Mouse (Mus musculus): ENCODE measurements at regions not wholly inside any gene's neighbourhood (a gene's known extent, or its start where the extent isn't known, plus 50 kb on each side); places are given as distances from the start of the nearest gene placed in this dataset.
"Not testable (repeated sequence)": the region's sequence is repeated elsewhere in the genome, so short reads cannot be mapped to it uniquely, and the experiment has no call there.

GRCm38 (mm10) chr4:3049972-3050846 lies 116.9 kb upstream of the Vmn1r2 start:
- peak; percentile 39 for ATAC-seq (ENCODE audit: extremely low read depth, insufficient number of reproducible peaks, low FRiP score, poor library complexity, severe bottlenecking)

GRCm38 (mm10) chr4:3050847-3051135 lies 116.3 kb upstream of the Vmn1r2 start:
- no peak for ATAC-seq (ENCODE audit: extremely low read depth, insufficient number of reproducible peaks, low FRiP score, poor library complexity, severe bottlenecking)

- ATAC-seq (ENCODE audit: extremely low read depth, insufficient number of reproducible peaks, low FRiP score, poor library complexity, severe bottlenecking): no peak
Measured at GRCm38 (mm10) chr4:3051212-3051611, 115.9 kb upstream of the Vmn1r2 start.

DNA sequence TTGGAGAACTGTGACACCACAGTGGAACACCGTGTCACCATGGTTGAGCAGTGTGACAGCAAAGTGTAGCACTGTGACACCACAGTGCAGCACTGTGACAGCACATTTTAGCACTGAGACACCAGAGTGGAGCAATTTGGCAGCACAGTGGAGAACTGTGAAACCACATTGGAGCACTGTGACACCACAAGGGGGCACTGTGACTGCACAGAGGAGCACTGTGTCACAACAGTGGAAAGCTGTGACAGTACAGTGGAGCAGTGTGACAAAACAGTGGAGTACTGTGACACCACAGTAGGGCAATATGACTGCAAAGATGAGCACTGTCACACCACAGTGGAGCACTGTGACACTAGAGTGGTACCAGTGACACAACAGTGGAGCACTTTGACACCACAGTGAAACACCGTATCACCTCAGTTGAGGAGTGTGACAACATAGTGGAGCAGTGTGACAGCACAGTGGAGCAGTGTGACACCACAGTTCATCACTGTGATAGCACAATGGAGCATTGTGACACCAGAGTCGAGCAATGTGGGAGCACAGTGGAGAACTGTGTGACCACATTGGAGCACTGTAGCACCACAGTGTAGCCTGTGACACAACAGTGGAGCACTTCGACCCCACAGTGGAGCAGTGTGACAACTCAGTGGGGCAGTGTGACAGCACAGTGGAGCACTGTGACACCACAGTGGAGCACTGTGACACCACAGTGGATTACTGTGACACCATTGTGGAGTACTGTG lies 114.6 kb upstream of the Vmn1r2 start:
- ATAC-seq (ENCODE audit: extremely low read depth, insufficient number of reproducible peaks, low FRiP score, poor library complexity, severe bottlenecking): peak; percentile 14

- peak; percentile 1 for ATAC-seq (ENCODE audit: extremely low read depth, insufficient number of reproducible peaks, low FRiP score, poor library complexity, severe bottlenecking)
Measured at GRCm38 (mm10) chr4:3053060-3053406, 114.1 kb upstream of the Vmn1r2 start.

DNA sequence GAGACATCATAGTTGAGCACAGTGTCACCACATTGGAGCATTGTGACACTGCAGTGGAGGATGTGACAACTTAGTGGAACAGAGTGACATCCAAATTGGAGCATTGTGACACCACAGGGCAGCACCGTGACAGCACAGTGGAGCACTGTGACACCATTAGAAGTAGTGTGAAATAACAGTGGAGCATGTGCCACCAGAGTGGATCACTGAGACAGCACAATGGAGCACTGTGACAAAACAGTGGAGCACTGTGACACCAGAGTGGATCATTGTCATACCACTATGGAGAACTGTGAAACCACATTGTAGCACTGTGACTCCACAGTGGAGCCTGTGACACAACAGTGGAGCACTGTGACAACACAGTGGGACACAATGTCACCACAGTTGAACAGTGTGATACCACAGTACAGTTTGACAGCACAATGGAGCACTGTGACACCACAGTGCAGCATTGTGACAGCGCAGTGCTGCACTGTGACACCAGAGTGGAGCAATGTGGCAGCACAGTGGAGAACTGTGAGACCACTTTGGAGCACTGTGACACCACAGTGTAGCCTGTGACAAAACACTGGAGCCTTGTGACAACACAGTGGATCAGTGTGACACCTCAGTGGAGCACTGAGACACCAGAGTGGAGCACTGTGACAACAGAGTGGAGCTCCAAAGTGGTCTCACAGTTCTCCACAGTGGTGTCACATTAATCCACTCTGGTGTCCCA lies 113.5 kb upstream of the Vmn1r2 start:
- no peak for ATAC-seq (ENCODE audit: extremely low read depth, insufficient number of reproducible peaks, low FRiP score, poor library complexity, severe bottlenecking)

- no peak for ATAC-seq (ENCODE audit: extremely low read depth, insufficient number of reproducible peaks, low FRiP score, poor library complexity, severe bottlenecking)
Measured at GRCm38 (mm10) chr4:3054886-3055285, 112.2 kb upstream of the Vmn1r2 start.

DNA sequence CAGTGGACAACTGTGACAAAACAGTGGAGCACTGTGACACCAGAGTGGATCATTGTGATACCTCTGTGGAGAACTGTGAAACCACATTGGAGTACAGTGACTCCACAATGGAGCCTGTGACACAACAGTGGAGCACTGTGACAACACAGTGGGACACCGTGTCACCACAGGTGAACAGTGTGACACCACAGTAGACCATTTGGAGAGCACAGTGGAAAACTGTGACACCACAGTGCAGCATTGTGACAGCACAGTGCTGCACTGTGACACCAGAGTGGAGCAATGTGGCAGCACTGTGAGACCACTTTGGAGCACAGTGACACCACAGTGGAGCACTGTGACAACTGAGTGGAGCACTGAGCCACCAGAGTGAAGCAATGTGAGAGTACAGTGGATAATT lies 111.7 kb upstream of the Vmn1r2 start:
- no peak for ATAC-seq (ENCODE audit: extremely low read depth, insufficient number of reproducible peaks, low FRiP score, poor library complexity, severe bottlenecking)

GRCm38 (mm10) chr4:3059511-3060054 lies 107.5 kb upstream of the Vmn1r2 start:
- ATAC-seq (ENCODE audit: extremely low read depth, insufficient number of reproducible peaks, low FRiP score, poor library complexity, severe bottlenecking): no peak

DNA sequence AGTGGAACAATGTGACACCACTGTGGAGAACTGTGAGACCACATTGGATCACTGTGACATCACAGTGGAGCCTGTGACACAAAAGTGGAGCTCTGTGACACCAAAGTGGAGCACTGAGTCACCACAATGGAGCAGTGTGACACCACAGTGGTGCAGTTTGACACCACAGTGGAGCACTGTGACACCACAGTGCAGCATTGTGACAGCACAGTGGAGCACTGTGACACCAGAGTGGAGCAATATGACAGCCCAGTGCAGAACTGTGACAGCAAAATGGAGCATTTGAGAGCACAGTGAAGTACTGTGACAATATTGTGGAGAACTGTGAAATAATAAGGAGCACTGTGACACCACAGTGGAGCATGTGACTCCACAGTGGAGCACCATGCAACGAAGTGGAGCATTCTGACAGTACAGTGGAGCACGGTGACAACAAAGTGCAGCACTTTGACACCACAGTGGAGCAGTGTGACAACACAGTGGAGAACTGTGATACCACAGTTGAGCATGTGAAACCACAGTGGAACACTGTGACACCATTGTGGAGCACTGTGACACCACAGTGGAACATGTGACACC lies 105.0 kb upstream of the Vmn1r2 start:
- no peak for ATAC-seq (ENCODE audit: extremely low read depth, insufficient number of reproducible peaks, low FRiP score, poor library complexity, severe bottlenecking)

DNA sequence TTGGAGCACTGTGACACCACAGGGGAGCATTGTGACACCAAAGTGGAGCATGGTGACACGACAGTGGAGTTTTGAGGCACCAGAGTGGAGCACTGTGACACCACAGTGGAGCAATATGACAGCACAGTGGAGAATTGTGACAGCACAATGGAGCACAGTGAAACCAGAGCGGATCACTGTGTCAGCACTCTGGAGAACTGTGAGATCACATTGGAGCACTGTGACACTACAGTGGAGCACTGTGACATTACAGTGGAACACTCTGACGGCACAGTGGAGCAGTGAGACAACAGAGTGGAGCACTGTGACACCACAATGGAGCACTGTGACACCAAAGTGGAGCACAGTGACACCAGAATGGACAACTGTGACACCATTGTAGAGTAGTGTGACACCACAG lies 103.2 kb upstream of the Vmn1r2 start:
- ATAC-seq (ENCODE audit: extremely low read depth, insufficient number of reproducible peaks, low FRiP score, poor library complexity, severe bottlenecking): no peak

- no peak for ATAC-seq (ENCODE audit: extremely low read depth, insufficient number of reproducible peaks, low FRiP score, poor library complexity, severe bottlenecking)
Measured at GRCm38 (mm10) chr4:3064571-3064970, 102.5 kb upstream of the Vmn1r2 start.

- ATAC-seq (ENCODE audit: extremely low read depth, insufficient number of reproducible peaks, low FRiP score, poor library complexity, severe bottlenecking): not testable (repeated sequence)
Measured at GRCm38 (mm10) chr4:3065335-3065734, 101.8 kb upstream of the Vmn1r2 start.

GRCm38 (mm10) chr4:3066051-3066736 lies 100.9 kb upstream of the Vmn1r2 start:
- ATAC-seq (ENCODE audit: extremely low read depth, insufficient number of reproducible peaks, low FRiP score, poor library complexity, severe bottlenecking): no peak

DNA sequence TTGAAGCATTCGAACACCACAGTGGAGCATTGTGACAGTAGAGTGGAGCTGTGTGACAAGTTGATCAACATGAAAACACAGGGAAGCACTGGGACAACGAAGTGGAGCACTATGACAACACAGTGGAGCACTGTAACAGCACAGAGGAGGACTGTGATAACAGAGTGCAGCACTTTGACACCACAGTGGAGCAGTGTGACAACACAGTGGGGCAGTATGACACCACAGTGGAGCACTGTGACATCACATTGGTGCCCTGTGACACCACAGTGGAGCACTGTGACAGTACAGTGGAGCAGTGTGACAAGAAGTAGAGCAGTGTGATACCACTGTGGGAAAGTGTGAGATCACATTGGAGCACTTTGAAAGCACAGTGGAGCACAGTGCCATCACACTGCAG lies 99.9 kb upstream of the Vmn1r2 start:
- ATAC-seq (ENCODE audit: extremely low read depth, insufficient number of reproducible peaks, low FRiP score, poor library complexity, severe bottlenecking): no peak

- ATAC-seq (ENCODE audit: extremely low read depth, insufficient number of reproducible peaks, low FRiP score, poor library complexity, severe bottlenecking): peak; percentile 8; the same call in 1 of the 2 replicates
Measured at GRCm38 (mm10) chr4:3067666-3068065, 99.5 kb upstream of the Vmn1r2 start.

DNA sequence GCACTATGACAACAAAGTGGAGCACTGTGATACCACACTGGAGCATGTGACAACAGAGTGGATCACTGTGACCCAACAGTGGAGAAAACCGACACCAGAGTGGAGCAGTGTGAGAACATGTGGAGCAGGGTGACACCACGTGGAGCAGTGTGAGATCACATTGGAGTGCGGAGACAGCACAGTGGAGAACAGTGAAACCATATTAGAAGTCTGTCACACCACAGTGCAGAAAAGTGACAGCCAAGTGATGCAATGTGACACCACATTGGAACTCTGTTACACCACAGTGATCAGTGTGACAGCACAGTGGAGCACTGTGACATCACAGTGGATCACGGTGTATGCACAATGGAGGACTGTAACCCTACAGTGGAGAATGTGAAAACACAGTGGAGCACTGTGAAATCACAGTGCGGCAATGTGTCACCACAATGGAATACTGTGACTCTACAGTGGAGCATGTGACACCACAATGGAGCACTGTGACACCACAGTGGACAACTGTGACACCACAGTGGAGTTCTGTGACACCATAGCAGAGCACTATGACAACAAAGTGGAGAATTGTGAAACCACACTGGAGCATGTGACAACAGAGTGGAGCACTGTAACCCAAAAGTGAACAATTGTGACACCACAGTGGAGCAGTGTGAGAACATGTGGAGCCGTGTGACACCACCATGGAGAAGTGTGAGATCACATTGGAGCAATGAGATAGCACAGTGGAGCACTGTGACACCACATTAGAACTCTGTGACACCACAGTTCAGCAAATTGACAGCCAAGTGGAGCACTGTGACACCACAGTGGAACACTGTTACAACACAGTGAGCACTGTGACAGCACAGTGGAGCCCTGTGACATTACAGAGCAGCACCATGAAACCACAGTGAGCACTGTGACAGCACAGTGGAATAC lies 98.6 kb upstream of the Vmn1r2 start:
- no peak for ATAC-seq (ENCODE audit: extremely low read depth, insufficient number of reproducible peaks, low FRiP score, poor library complexity, severe bottlenecking)

GRCm38 (mm10) chr4:3069341-3069740 lies 97.8 kb upstream of the Vmn1r2 start:
- ATAC-seq (ENCODE audit: extremely low read depth, insufficient number of reproducible peaks, low FRiP score, poor library complexity, severe bottlenecking): 0 out of 2 replicates have a peak, but pooled peaks have one; percentile 14

Data from neutrophil, adult 5-6 weeks (primary cell).